Mouse (Mus musculus) layer of hippocampus, adult 18-20 months (tissue): ENCODE measurements around the gene Actl7b. TPM values are rescaled to one million over a fixed set of nuclear protein-coding genes. Genes with fewer than 3 reads are reported as not detected.
A peak's percentile ranks its signal among the peaks of the same experiment; 100 is the strongest.

Experiments used
- DNase-seq, 2 experiments: peaks; one replicate each; pipeline ENCODE4 v3.0.0; 2022; ENCODE audit warnings: low spot score in 2 of 2
- long read RNA-seq: library from polyadenylated mRNA; stranded (forward); transcript quantifications from one replicate; pipeline ENCODE4 v2.0.0, GENCODE M21; 2021
- total RNA-seq, 2 experiments: library from RNA; stranded (reverse); gene quantifications; 2 replicates each; pipeline ENCODE4 v1.2.3; 2021

Actl7b gene
- total RNA-seq, result not detected
- long read RNA-seq, result 0 reads

- DNase-seq, result no peak
Observed at GRCm38 (mm10) chr4:56741041-56741493, at the start of gene Actl7b. Actl7b (minus strand) TSS chr4:56741443.

GRCm38 (mm10) chr4:56771065-56771464 is 29.8 kb upstream of the Actl7b start:
- DNase-seq, result no peak

DNA sequence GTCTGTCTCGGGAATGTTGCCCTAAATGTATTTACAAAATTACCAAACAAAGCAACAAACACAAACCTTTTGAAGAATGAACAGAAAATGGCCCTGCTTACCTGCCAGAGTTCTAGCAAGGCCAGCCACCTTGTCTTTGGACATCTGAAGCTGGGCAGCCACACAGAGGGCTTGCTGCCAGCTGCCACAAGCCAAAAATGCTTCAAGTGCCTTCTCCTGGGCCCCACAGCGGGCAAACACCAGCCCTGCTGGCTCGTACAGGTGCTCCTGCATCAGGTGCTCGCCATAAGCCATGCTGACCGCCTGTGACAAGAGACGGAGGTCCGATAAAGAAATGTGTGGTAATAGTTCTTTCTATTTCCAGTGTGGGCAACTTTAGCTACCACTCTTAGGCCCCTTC is 27.7 kb upstream of the Actl7b start:
- DNase-seq, result no peak

GRCm38 (mm10) chr4:56767861-56768284 is 26.6 kb upstream of the Actl7b start:
- DNase-seq, result no peak

DNA sequence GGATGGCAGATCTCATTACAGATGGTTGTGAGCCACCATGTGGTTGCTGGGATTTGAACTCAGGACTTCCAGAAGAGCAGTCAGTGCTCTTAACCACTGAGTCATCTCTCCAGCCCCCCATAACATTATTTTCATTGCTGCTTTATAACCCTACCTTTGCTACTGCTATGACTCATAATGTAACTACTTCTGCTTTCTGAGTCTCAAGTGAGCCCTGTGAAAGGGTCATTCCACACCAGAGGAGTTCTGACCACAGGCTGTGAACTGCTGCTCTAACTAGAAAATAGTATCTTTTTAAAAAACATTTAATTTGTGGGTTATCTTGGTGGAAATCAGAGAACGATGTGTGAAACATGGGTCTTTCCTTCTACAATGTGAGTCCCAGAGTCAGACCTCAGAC is 16.4 kb upstream of the Actl7b start:
- DNase-seq, result no peak

- DNase-seq, result no peak
Observed at GRCm38 (mm10) chr4:56756966-56757600, 15.8 kb upstream of the Actl7b start.

- DNase-seq, result no peak
Observed at GRCm38 (mm10) chr4:56756021-56756420, 14.8 kb upstream of the Actl7b start.

DNA sequence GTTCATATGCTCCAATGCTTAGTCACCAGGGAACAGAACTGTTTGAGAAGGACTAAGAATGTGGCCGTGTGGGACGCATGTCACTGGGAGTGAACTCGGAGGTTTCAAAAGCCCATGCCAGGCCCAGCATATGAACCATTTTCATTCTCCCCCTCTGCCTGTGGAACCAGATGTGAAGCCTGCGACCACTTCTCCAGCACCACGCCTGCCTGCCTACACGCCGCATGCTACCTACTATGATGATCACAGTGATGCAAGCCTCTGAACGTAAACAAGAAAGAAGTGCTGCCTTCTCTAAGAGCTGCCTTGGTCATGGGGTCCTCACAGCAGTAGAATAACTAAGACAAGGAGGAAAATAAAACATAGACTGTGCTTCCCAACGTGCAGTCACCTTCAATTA is 6.2 kb upstream of the Actl7b start:
- DNase-seq, result no peak

GRCm38 (mm10) chr4:56746345-56746744 is 5.1 kb upstream of the Actl7b start:
- no peak for DNase-seq

- no peak for DNase-seq
Observed at GRCm38 (mm10) chr4:56743363-56744195, 2.3 kb upstream of the Actl7b start, which contains the start of gene Actl7a. Actl7a (plus strand) TSS chr4:56743413.

GRCm38 (mm10) chr4:56742698-56743097 is 1.5 kb upstream of the Actl7b start:
- no peak for DNase-seq

DNA sequence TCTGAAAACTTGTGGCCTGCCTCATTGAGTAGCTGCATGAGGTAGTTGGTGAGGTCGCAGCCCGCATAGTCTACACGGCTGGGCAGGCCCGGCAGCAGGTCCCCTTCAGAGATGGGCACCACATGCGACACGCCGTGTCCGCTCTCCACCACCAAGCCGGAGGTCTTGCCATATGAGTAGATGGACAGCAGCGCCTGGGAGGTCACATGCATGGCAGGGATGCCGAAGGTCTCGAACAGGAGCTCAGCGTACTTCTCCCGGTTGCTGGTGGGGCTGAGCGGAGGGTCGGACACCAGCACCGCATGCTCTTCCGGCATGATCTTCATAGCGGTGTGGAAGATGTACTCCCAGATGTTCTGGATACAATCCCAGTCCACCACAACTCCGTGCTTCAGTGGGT is 632 bp downstream of the Actl7b start:
- no peak for DNase-seq

DNA sequence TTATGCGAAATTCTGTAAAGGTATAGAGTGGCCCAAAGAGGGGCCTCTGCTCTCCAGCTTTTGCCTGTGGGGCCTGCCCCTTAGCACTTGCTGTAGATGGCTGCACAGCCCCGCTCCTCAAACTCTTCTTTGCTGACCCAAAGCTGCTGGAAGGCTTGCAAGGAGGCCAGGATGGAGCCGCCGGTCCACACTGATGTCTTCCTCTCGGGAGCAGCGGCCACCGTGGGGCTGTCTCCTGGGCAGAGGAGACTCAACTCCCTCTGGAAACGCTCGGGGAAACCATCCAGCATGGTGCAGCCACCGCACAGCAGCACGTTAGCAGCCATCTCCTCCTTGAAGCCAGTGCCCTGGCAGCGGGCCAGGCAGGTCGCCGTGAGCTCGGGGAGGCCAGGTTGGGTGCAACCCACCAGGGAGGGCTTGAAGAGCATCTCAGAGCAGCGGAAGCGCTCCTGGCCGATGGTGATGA is 1.2 kb downstream of the Actl7b start, which contains the start of gene Gm26657:
Gene Gm26657, plus strand, starts transcription at position 51 of the 466 bp plus-strand sequence.
- DNase-seq, result no peak

GRCm38 (mm10) chr4:56725839-56726238 is 15.4 kb downstream of the Actl7b start:
- DNase-seq, result no peak

DNA sequence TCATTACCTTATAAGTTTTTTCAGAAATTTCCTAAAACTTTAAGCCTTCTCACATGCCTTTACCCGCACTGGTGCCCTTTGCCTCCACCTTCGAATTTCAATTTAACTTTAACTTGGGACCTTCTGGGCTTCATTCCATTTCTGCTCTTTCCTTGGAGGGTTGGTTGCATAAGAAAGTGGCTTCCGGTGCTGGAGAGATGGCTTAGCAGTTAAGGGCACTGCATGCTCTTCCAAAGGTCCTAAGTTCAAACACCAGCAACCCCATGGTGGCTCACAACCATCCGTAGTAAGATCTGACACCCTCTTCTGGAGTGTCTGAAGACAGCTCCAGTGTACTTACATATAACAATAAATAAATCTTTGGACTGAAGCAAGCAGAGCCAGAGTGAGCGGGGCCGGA is 18.0 kb downstream of the Actl7b start:
- DNase-seq, result no peak

- DNase-seq, result no peak
Observed at GRCm38 (mm10) chr4:56722346-56722745, 18.9 kb downstream of the Actl7b start.

DNA sequence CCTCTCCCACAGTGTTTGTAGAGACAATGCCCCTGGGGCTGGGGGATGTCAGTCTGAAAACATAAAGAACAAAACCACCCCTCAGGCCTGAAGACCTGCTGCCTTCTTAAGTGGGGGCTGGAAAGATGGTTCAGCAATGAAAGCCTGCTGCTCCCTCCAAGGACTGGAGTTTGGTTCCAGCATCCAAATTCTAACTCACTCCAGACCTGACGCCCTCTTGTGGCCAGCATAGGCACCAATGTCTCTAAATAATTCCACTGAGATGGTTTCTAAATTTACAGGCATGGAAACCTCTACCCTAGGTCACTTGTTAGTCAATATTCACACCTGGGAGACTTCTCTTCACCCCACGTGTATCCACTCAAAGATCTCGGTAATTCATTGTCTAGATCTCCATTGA is 19.8 kb downstream of the Actl7b start:
- DNase-seq, result peak in 1 of 2 experiments; percentile 40

DNA sequence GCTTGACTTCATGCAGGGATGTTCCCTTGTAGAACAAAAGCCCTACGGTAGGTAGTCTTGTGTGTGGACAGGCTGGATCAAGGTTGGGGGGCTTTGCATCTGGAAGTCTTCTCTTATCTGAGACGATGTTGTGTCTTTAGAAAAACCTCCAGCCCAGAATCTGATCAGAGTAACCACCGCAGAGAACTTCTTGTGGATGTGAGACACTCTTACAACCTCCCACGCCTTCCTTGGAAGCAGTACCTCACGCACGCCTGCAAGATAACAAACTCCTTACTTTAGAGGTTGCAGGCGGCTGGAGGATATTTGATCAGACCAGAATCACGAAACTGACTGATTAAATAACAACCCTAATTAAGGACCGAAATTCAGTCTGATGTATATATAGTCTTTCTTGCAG is 20.8 kb downstream of the Actl7b start:
- no peak for DNase-seq

GRCm38 (mm10) chr4:56719456-56719855 is 21.8 kb downstream of the Actl7b start:
- no peak for DNase-seq

DNA sequence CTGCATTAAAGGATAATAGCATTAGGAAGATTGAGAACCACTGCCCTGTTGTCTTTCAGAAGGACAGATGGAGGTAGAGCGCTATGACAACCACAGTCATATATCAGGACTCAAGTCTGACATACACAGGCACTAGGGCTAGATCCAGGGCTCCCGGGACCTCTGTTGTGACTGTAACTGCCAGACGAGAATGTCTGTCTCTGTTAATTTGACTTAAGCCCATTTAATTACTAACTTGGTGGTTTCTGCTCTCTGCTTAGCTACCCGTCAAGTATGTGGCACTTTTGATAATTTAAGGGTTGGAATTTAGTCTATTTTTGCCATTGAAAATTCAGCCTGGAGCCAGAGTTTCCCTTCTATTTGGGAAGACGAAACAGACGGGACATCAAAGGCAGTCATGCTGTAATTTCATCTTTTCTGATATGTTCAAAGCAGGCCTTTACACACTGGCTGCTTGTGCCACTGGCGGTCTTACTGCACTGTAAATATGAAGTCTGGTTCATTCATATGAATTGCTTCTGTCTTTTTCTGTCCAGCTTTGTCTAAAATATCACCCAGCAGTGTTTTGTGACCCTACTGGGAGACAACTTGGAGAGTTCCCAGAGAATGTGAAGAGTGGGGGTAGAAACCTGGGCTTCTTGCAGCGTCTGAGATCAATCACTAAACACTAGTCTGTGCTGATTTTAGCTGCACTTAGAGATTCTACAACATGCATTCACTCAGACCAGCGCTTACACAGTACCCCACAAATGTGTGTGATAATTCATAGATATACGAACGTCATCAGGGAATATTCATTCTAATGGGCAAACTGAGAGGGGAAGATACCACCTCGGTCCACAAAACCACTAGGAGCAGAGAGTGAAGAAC is 22.4 kb downstream of the Actl7b start:
- no peak for DNase-seq

DNA sequence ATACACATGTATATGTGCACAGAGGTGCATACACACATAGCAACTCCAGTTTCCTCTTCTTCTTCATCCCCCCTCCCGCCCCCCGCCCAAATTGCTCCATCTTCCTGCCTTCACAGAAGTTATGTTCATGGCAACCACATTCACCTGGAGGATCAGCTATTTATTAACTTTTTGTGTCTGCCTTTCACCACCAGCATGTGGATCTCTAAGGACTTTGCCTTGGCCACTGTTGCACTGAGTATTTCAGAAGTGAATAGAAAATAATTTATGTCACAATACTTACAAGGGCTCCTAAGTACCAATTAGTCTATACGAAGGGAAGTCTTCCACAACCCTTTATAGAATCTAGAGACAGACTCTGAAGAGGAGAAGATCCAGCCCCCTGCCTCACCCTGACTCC is 23.3 kb downstream of the Actl7b start:
- no peak for DNase-seq
